Mouse (Mus musculus) thymus, postnatal 10 days (tissue): ENCODE results near the gene Nlrp4a.
"Not testable (repeated sequence)": the region's sequence is repeated elsewhere in the genome, so short reads cannot be mapped to it uniquely, and the experiment has no call there.

Experiments used
- DNase-seq, 2 experiments: peaks; one replicate each; pipeline ENCODE4 v3.0.0; 2021; ENCODE audit warnings: low spot score in 2 of 2

Gene Nlrp4a

GRCm38 (mm10) chr7:26434813-26435212 lies at the start of gene Nlrp4a:
TSS of gene Nlrp4a (plus strand) at chr7:26435113.
- DNase-seq: no peak

GRCm38 (mm10) chr7:26386691-26387090 lies 48.2 kb upstream of the Nlrp4a start:
- DNase-seq: not testable (repeated sequence)

- DNase-seq: not testable (repeated sequence)
These were observed 43.8 kb upstream of the Nlrp4a start for GRCm38 (mm10) chr7:26391137-26391536.

- DNase-seq: not testable (repeated sequence)
These were observed 43.1 kb upstream of the Nlrp4a start for GRCm38 (mm10) chr7:26391811-26392210.

GRCm38 (mm10) chr7:26403600-26403999 lies 31.3 kb upstream of the Nlrp4a start, which contains the start of gene Nlrp9c:
TSS of gene Nlrp9c (minus strand) at chr7:26403700.
- DNase-seq: not testable (repeated sequence)

GRCm38 (mm10) chr7:26476690-26477089 lies 41.8 kb downstream of the Nlrp4a start:
- DNase-seq: no peak

GRCm38 (mm10) chr7:26489514-26489913 lies 54.6 kb downstream of the Nlrp4a start:
- not testable (repeated sequence) for DNase-seq
